Mouse (Mus musculus) c-Kit-positive CD71-positive TER-119-positive erythroid progenitor cells, embryonic 14.5 days (primary cell): ENCODE data around the gene Smarcd1.
"Not testable (repeated sequence)": the region's sequence is repeated elsewhere in the genome, so short reads cannot be mapped to it uniquely, and the experiment has no call there.

Experiments used
- DNase-seq: peaks from one replicate; pipeline ENCODE4 v3.0.0-alpha.2; 2013; ENCODE audit warnings: low spot score

The Smarcd1 gene

GRCm38 (mm10) chr15:99684156-99684555, 17.8 kb upstream of the Smarcd1 start:
- DNase-seq: no peak

DNA sequence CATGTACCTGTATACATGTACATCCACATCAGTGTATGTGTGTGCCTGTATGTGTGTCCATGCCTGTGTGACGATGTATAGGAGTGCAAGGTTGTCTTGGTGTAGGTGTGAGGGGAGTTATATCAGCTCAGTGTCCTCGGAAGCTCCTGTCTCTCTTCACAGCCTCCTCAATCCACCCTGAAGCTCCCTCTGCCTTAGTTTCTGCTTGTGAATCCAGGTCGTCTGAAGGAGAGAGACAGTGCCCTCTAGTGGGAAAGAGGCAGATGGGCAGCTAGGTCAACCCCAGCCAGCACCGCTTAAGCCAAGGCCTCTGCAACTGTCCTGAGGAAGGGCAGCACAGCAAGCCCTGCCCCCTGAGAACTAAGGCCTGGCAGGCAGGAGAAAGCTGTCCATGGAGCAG, 13.2 kb upstream of the Smarcd1 start:
- peak; percentile 42 for DNase-seq

- DNase-seq: no peak
Observed at GRCm38 (mm10) chr15:99690924-99691323, 11.0 kb upstream of the Smarcd1 start.

DNA sequence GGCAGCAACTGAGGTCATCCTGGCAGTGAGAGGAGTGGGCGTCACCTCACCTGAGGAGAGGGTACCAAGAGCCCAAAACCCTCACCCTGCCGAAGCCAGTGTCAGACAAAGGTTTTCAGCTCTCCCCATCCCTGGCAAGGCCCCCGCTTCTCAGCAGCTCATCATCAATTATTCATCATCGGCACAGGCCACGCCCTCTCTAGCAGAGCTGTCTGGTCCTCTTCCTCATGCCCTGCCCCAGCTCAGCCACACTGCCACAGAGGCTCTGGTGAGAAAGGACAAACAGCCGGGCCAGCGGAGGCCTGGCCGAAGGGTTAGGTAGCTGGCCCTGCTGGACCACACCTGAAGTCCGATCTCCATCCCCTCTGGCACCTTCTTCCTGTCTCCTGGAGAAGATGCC, 10.0 kb upstream of the Smarcd1 start:
- no peak for DNase-seq

DNA sequence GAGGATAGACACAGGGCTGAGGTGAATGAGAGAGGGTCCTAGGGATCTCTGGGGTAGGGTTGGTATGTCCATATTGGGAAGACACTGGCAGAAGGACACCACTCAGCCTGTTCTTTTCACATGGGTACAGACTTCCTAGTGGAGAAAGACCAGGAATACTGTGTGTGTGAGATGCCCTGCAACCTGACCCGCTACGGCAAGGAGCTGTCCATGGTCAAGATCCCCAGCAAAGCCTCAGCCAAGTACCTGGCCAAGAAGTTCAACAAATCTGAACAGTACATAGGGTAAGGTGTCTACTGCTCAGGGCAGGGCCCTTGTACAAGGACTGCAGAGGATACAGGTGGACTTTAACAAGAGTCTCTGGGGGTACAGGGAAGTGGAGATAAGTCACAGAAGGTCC, 4.6 kb upstream of the Smarcd1 start:
- DNase-seq: no peak

- no peak for DNase-seq
Observed at GRCm38 (mm10) chr15:99698533-99699085, 3.3 kb upstream of the Smarcd1 start.

DNA sequence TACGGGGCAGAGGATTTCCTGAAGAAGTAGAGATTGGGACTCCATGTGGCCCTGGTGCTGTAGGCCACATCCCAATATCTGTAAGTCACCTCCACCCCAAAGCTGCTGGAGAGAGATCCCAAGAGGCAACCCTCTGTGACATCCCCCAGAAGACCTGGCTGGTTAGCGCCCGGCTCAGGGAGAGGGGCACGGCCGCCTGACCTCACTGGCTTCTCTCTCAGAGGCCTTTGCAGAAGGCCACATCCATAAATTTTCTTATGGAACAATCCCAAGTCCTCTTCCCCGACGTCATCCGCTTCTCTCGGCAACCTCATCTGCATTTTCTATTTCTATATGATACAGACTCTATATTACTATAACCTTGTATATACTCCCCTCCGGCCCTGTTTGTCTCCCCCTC, 2.2 kb upstream of the Smarcd1 start:
- no peak for DNase-seq

DNA sequence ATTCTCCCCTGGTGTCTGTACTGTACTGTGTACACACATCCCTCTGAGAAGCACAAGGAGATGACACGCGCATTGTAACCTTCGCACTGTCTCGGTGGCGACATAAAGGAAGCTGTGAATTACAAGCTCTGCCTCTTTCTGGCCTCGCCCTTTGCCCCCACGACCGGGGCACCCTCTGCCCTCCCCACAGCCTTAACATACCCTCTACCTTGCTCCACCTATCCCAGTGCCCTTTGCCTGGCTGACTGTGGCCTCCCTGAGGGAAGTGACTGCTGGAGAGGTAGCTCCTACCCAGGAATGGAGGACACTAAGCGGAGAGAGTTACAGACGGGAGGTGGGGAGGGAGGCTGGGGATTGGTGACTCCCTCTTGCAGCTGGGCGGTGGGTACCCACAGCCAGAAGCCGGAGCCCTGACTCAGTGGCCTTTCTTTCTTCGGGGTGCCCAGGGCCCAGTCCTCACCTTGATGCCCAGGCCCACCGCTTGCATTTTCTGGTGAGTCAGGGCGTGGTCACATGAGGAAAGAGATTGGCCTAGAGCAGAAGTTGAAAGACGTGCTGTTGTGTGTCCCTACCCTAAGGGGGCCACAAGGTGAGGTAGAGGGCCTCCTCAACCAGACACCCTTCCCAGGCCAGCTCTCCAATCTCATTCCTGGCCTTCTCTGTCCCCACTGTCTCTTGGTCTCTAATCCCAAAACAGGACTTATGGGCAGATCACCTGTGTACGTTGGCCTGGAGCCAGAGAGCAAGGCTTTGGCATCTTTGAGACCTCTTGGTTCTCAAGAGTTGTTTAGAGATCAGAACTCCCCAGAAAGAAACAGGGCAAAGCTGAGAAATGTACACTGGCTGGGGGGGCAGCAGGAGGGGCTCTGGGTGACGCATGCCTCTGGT, 1.5 kb upstream of the Smarcd1 start:
- no peak for DNase-seq

GRCm38 (mm10) chr15:99701640-99701998, 310 bp upstream of the Smarcd1 start:
- not testable (repeated sequence) for DNase-seq

DNA sequence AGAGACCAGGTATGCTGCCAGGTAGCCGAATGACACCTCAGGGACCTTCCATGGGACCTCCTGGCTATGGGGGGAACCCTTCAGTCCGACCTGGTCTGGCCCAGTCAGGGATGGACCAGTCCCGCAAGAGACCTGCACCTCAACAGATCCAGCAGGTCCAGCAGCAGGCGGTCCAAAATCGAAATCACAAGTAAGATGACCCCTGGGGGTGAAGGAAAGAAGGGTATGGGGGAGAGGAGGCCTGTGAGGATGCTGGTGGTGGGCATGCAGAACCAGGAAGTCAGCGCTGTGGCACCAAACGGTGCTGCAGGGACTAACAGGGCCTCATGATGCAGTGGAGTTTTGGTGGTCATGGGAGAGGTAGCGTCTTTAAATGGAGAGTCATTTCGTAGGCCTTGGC, 1.2 kb downstream of the Smarcd1 start:
- no peak for DNase-seq

- no peak for DNase-seq
Observed at GRCm38 (mm10) chr15:99703676-99704040, 1.7 kb downstream of the Smarcd1 start.

DNA sequence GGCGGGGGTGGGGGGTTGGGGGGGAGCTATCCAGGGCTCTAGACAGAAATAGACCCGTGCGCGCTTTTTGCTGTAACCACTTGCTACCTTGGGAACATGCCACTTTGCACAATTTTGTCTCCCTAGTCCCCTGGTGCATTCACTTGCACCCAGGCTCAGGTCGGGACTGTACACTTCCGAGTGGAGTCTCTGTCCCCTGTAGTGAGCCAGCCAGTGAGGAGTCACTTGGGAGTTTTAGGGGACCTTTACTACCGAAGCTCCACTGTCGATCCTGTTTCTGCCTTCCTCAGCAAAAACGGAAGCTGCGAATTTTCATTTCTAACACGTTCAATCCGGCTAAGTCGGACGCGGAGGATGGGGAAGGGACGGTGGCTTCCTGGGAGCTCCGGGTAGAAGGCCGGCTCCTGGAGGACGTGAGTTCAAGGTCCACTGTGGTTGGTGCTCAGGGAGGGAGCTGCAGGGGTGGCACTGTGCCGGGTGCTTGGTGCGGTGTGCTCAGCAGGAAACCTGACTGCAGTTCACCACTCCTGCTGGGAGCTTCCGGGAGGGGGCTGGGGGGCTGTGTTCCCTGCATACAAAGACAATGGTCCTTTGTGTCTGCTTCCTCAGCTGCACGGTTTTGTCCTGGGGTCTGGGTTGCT, 2.2 kb downstream of the Smarcd1 start:
- no peak for DNase-seq

GRCm38 (mm10) chr15:99704881-99705280, 3.0 kb downstream of the Smarcd1 start:
- no peak for DNase-seq

- peak; percentile 67 for DNase-seq
Observed at GRCm38 (mm10) chr15:99705440-99706048, 3.6 kb downstream of the Smarcd1 start, which contains the start of gene Gm17349. Gene Gm17349, minus strand, starts transcription at chr15:99705490.

GRCm38 (mm10) chr15:99708176-99708575, 6.2 kb downstream of the Smarcd1 start:
- DNase-seq: no peak

DNA sequence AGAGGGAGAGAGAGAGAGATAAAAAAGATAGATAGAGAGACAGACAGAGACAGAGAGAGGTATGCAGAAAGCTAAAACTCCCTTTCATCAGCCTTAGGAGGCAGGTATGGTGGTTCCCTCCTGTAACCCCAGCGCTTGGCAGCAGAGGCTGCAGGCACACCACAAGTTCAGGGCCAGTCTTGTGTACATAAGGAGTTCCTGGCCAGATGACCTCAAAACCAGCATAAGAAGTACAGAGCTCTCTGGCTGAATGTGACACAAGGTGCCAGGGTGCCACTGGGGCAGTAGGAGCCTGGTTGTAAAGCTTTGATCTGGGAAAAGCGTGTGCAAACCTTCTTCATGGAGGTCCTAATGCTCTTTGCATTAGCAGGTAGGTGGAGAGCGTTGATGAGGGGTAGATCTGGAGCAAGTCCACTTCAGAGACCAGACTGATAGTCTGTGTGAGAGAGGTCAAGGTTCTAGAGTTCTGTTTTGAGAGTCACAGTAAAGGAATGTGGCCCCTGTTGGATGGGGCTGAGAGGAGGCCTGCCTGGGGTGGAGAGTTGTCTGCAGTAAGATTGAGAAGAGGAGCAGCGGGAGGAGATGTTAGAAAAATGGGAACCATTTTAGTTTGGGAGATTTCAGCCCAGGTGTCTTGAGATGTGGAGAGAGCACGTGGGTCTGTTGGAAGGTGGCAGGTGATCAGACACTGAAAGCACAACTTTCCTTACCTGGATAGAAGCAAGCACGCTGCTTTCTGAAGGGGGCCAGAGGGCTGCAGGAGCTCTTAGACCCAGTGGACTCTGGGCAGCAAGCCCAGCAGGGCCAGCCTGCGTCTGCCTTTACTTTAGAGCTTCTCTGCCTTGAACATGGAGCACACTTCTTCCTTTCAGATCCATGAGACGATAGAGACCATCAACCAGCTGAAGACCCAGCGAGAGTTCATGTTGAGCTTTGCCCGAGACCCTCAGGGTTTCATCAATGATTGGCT, 8.6 kb downstream of the Smarcd1 start:
- DNase-seq: no peak

DNA sequence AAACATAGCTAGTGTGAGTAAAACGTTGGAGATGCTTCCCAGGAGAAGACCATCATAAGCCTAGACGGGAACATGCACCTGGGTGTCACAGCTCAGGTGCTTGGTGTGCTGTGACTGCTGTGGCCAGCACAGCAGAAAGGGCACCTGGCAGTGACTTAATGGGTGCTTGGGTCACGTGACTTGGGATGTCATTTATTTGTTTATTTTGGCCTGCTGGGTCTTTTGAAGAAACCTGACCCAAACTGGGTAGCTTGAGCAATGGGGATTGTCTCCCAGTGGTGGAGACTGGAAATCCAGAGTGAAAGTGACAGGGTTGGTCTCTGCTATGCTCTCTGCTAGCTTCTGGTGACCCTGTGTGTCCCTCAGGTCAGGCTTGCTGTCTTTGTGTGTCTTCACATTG, 9.6 kb downstream of the Smarcd1 start:
- DNase-seq: no peak

- DNase-seq: no peak
Observed at GRCm38 (mm10) chr15:99712666-99713559, 11.0 kb downstream of the Smarcd1 start.

DNA sequence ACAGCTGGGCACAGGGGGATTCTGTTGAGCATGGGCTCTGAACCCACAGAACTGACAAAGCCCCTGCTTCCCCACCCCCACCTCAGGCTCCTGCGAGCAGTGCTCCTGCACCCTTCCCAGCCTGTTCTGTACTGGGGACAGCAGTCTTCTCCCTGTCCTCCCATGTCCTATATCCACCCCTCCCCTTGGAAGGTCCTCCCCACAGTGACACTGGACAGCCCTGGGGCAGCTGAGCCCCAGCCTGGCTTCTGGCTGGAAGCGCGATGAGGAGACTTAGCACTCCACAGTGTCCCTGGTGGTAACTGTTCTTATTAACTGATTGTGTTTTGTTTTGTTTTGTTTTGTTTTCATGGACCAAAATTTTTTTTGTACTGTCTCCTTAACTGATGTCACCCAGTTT, 11.6 kb downstream of the Smarcd1 start:
- no peak for DNase-seq

GRCm38 (mm10) chr15:99714206-99714605, 12.3 kb downstream of the Smarcd1 start:
- DNase-seq: no peak

DNA sequence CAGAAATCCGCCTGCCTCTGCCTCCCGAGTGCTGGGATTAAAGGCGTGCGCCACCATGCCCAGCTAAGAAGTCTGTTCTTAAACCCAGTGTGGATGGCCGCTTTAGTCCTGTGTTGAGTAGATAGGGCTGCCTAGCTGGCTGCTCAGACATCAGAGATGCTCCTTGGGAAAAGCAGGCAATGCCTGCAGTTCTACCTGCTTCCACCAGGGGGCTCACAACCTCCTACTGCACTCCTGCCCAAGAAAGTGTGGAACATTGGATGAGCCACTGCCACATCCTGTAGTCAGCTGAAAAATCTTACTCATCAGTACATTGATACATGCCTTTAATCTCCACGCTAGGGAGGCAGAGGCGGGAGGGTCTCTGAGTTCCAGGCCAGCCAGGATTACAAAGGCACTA, 12.9 kb downstream of the Smarcd1 start:
- DNase-seq: peak; percentile 66
